ENCODE assay signal across 7 mouse cellular contexts in the genomic region with DNA sequence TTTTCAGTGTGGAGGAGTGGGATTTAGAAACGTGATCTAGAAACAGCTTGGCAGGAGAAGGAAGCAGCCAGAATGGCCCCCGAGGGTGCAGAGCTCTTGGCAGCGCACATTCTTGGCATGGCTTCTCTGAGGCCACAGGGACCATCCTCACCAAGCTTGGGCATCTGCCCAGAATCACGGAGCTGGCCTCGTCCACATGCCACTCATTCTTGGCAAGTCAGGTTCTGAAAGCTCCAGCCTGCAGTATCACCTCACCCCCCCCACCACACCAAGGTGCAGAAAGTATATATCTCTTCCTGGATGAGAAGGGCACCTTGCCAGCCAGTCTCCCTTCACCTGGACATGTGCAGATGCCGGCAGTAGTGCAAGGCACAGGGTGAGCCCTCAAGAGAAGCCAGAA.
DNase-seq lines count a peak whose midpoint lies in the region; ATAC-seq and TF ChIP-seq lines count a peak whose summit lies in the region.

No protein-coding gene starts in this region.

- no peaks in the 10 kb centered on the region for H3K27me3 ChIP-seq in limb, embryonic 13.5 days
- H3K27me3 ChIP-seq in limb, embryonic 10.5 days (ENCODE audit: low read depth, poor library complexity, severe bottlenecking), result no peaks in the 10 kb centered on the region
- H3K27me3 ChIP-seq in forebrain, embryonic 16.5 days (replicated peaks; ENCODE audit: control insufficient read depth, insufficient read depth, low read length), result no peaks in the 10 kb centered on the region
- H3K27me3 ChIP-seq in liver, postnatal 0 days (ENCODE audit: insufficient read depth, low read length), result no peaks in the 10 kb centered on the region

- H3K36me3 ChIP-seq in limb, embryonic 13.5 days, result no peaks in the 10 kb centered on the region
- H3K36me3 ChIP-seq in limb, embryonic 10.5 days, result no peaks in the 10 kb centered on the region
- no peaks in the 10 kb centered on the region for H3K36me3 ChIP-seq in forebrain, embryonic 16.5 days (ENCODE audit: control insufficient read depth, insufficient read depth)
- H3K36me3 ChIP-seq in liver, postnatal 0 days (replicated peaks; ENCODE audit: insufficient read depth, low read length), result no peaks in the 10 kb centered on the region

- H3K4me1 ChIP-seq in limb, embryonic 13.5 days, result peaks cover 13% of the 10 kb centered on the region; the same call in 1 of the 2 replicates
- no peaks in the 10 kb centered on the region for H3K4me1 ChIP-seq in limb, embryonic 10.5 days
- peaks cover 8% of the 10 kb centered on the region; the same call in 1 of the 2 replicates for H3K4me1 ChIP-seq in forebrain, embryonic 16.5 days (replicated peaks; ENCODE audit: control insufficient read depth, insufficient read depth, low read length)
- no peaks in the 10 kb centered on the region for H3K4me1 ChIP-seq in liver, postnatal 0 days (ENCODE audit: insufficient read depth)

- ATAC-seq in limb, embryonic 13.5 days (ENCODE audit: low FRiP score, low read depth), result peak; percentile 66; the same call in 1 of the 2 replicates
- peak; percentile 84 for ATAC-seq in forebrain, embryonic 16.5 days
- ATAC-seq in liver, postnatal 0 days, result no peak

- H3K9me3 ChIP-seq in limb, embryonic 13.5 days, result no peaks in the 10 kb centered on the region
- no peaks in the 10 kb centered on the region for H3K9me3 ChIP-seq in limb, embryonic 10.5 days (replicated peaks)
- H3K9me3 ChIP-seq in forebrain, embryonic 16.5 days (ENCODE audit: control insufficient read depth, low read length), result no peaks in the 10 kb centered on the region
- no peaks in the 10 kb centered on the region for H3K9me3 ChIP-seq in liver, postnatal 0 days (ENCODE audit: low read length)

- 51% methylated on average over 6 of the region's 6 CpGs for WGBS in limb, embryonic 13.5 days
- 83% methylated on average over 6 of the region's 6 CpGs for WGBS in limb, embryonic 10.5 days
- 34% methylated on average over 6 of the region's 6 CpGs for WGBS in forebrain, embryonic 16.5 days
- 67% methylated on average over 6 of the region's 6 CpGs for WGBS in liver, postnatal 0 days (ENCODE audit: insufficient replicate concordance)

- peak overlapping the region; percentile 15; the same call in 1 of the 2 replicates for H3K27ac ChIP-seq in limb, embryonic 13.5 days
- no peak overlapping the region for H3K27ac ChIP-seq in limb, embryonic 10.5 days
- H3K27ac ChIP-seq in forebrain, embryonic 16.5 days (ENCODE audit: low read length), result peak overlapping the region; percentile 21
- H3K27ac ChIP-seq in liver, postnatal 0 days (ENCODE audit: low read depth), result no peak overlapping the region

- no peak overlapping the region for H3K9ac ChIP-seq in limb, embryonic 13.5 days
- H3K9ac ChIP-seq in forebrain, embryonic 16.5 days (replicated peaks; ENCODE audit: low read depth, low read length), result no peak overlapping the region
- H3K9ac ChIP-seq in liver, postnatal 0 days (replicated peaks), result no peak overlapping the region

- no peak for TF ChIP-seq CTCF in liver, postnatal 0 days (IDR thresholded peaks at IDR 0.05; ENCODE audit: low read depth)

- DNase-seq in limb, embryonic 10.5 days (ENCODE audit: low spot score), result no peak
- DNase-seq in brain, embryonic 18.5 days (ENCODE audit: low read depth, low spot score), result peak; percentile 26
- peak; percentile 64 to 72 for DNase-seq in kidney, postnatal 36 days
- DNase-seq in testis, postnatal 14 days (ENCODE audit: low spot score), result peak; percentile 57
- no peak for DNase-seq in liver, postnatal 0 days

- H3K4me3 ChIP-seq in limb, embryonic 13.5 days, result no peak overlapping the region
- H3K4me3 ChIP-seq in limb, embryonic 10.5 days, result no peak overlapping the region
- no peak overlapping the region for H3K4me3 ChIP-seq in forebrain, embryonic 16.5 days (replicated peaks; ENCODE audit: low read length)
- H3K4me3 ChIP-seq in liver, postnatal 0 days (ENCODE audit: low read depth, low read length), result no peak overlapping the region

- H3K4me2 ChIP-seq in limb, embryonic 13.5 days (replicated peaks), result no peak overlapping the region
- no peak overlapping the region for H3K4me2 ChIP-seq in forebrain, embryonic 16.5 days (ENCODE audit: low read length)
- H3K4me2 ChIP-seq in liver, postnatal 0 days (ENCODE audit: low read depth, low read length), result no peak overlapping the region

- no peak for TF ChIP-seq EP300 in liver, postnatal 0 days (IDR thresholded peaks at IDR 0.05; ENCODE audit: low read depth)

Comparison
In these comparisons a context has a peak if more than half of its experiments do, and no peak if none do; other contexts are left out.
1. H3K27ac ChIP-seq: peak in limb, embryonic 13.5 days (single experiment) and forebrain, embryonic 16.5 days (single experiment); none in limb, embryonic 10.5 days (single experiment) and liver, postnatal 0 days (single experiment).
2. DNase-seq: peak in brain, embryonic 18.5 days (single experiment), kidney, postnatal 36 days (2 of 2) and testis, postnatal 14 days (single experiment); none in limb, embryonic 10.5 days (single experiment) and liver, postnatal 0 days (single experiment).